Mouse (Mus musculus): ENCODE measurements around the gene Gtpbp4. TPM values are rescaled to one million over a fixed set of nuclear protein-coding genes. Genes with fewer than 3 reads are reported as not detected.
"Not testable (repeated sequence)": the region's sequence is repeated elsewhere in the genome, so short reads cannot be mapped to it uniquely, and the experiment has no call there.

Gene Gtpbp4
- polyA plus RNA-seq, 1 experiment from 2014 or later = 89.6 TPM

DNA sequence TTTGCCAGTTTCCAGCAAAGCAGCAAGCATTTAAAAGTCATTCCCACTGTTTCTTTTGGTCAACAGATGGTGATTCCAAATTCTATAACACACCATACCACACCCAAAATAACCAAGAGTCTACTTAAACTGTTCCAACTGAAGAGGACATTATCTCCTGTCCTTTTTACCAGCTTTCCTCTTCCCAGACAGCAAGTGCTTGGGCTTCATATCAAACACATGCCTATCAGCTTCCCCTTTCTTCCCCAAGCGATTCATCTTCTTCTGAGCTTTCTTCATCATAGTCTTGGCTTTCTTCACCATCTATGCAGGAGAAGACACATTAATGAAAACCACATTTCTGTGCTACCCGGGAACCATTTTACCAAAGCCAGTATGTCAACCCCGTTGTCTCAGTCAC, 22.9 kb downstream of the Gtpbp4 start:
- Histone ChIP-seq H3K4me3 (ENCODE audit: low read depth, low read length) (no peak overlapping the region), H3K27me3 (ENCODE audit: insufficient read depth, low read length) (no peaks in the 10 kb centered on the region), H3K27ac (ENCODE audit: low read depth) (no peak overlapping the region), H3K36me3 (ENCODE audit: insufficient read depth) (peaks cover 86% of the 10 kb centered on the region), H3K4me1 (ENCODE audit: insufficient read depth) (no peaks in the 10 kb centered on the region), H3K9ac (no peak overlapping the region), H3K9me3 (ENCODE audit: low read depth, low read length) (no peaks in the 10 kb centered on the region), H3K4me2 (no peak overlapping the region)
- WGBS = 98% methylated on average over 3 of the region's 3 CpGs
- DNase-seq (no peak), ATAC-seq (ENCODE audit: insufficient read depth) (no peak)
- TF ChIP-seq CTCF (IDR thresholded peaks at IDR 0.05; ENCODE audit: low read depth) = no peak

- DNase-seq = no peak
- H3K9ac ChIP-seq = no peak overlapping the region
- H3K27ac ChIP-seq (ENCODE audit: low read depth) = no peak overlapping the region
- H3K27me3 ChIP-seq (ENCODE audit: insufficient read depth, low read length) = no peaks in the 10 kb centered on the region
- H3K4me2 ChIP-seq = no peak overlapping the region
- no peak for ATAC-seq (ENCODE audit: insufficient read depth)
- TF ChIP-seq CTCF (IDR thresholded peaks at IDR 0.05; ENCODE audit: low read depth) = no peak
- H3K9me3 ChIP-seq (ENCODE audit: low read depth, low read length) = no peaks in the 10 kb centered on the region
- no peaks in the 10 kb centered on the region for H3K4me1 ChIP-seq (ENCODE audit: insufficient read depth)
- no peak overlapping the region for H3K4me3 ChIP-seq (ENCODE audit: low read depth, low read length)
- H3K36me3 ChIP-seq (ENCODE audit: insufficient read depth) = peaks cover 80% of the 10 kb centered on the region
Observed at GRCm38 (mm10) chr13:8972369-8972768, 23.5 kb downstream of the Gtpbp4 start.

- no peak for DNase-seq
- no peak overlapping the region for H3K9ac ChIP-seq
Observed at GRCm38 (mm10) chr13:8967742-8968141, 28.1 kb downstream of the Gtpbp4 start.

GRCm38 (mm10) chr13:8965224-8965623, 30.7 kb downstream of the Gtpbp4 start:
- H3K4me2 ChIP-seq = no peak overlapping the region
- no peak overlapping the region for H3K4me3 ChIP-seq (ENCODE audit: low read depth, low read length)
- no peaks in the 10 kb centered on the region for H3K4me1 ChIP-seq (ENCODE audit: insufficient read depth)
- TF ChIP-seq CTCF (IDR thresholded peaks at IDR 0.05; ENCODE audit: low read depth) = no peak
- ATAC-seq (ENCODE audit: insufficient read depth) = no peak
- H3K36me3 ChIP-seq (ENCODE audit: insufficient read depth) = peaks cover 16% of the 10 kb centered on the region
- H3K9me3 ChIP-seq (ENCODE audit: low read depth, low read length) = no peaks in the 10 kb centered on the region
- no peak for DNase-seq
- no peaks in the 10 kb centered on the region for H3K27me3 ChIP-seq (ENCODE audit: insufficient read depth, low read length)
- H3K27ac ChIP-seq (ENCODE audit: low read depth) = no peak overlapping the region
- no peak overlapping the region for H3K9ac ChIP-seq
- 92% methylated on average over 5 of the region's 5 CpGs for WGBS

More at GRCm38 (mm10) chr13:8967742-8968141, 28.1 kb downstream of the Gtpbp4 start:
- Histone ChIP-seq H3K36me3 (ENCODE audit: insufficient read depth) (peaks cover 34% of the 10 kb centered on the region), H3K4me1 (ENCODE audit: insufficient read depth) (no peaks in the 10 kb centered on the region), H3K4me2 (no peak overlapping the region), H3K27ac (ENCODE audit: low read depth) (no peak overlapping the region), H3K9me3 (ENCODE audit: low read depth, low read length) (no peaks in the 10 kb centered on the region), H3K27me3 (ENCODE audit: insufficient read depth, low read length) (no peaks in the 10 kb centered on the region), H3K4me3 (ENCODE audit: low read depth, low read length) (no peak overlapping the region)
- ATAC-seq (ENCODE audit: insufficient read depth) = no peak
- TF ChIP-seq CTCF (IDR thresholded peaks at IDR 0.05; ENCODE audit: low read depth) = no peak
- WGBS = 89% methylated on average over 8 of the region's 8 CpGs

DNA sequence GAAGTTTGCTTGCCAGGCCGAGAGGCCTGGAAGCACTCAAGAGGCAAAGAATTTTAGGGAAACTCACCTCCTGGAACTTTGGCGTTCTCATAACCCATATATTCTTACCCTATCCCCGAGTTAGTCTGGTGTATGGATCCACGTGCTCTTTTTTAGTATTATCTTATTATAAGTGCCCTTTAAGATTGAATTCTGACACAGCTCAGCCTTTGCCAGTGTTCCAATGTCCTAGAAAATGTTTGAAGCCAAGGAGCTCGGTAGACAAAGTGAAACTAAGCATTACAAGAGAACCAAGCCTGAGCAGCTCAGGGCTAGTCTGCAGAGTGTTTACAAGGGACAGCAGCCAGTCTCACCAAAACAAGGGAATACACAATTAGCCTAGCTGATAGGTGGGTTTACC, 33.6 kb downstream of the Gtpbp4 start:
- H3K9ac ChIP-seq; H3K9me3 ChIP-seq (ENCODE audit: low read depth, low read length); H3K27me3 ChIP-seq (ENCODE audit: insufficient read depth, low read length); ATAC-seq (ENCODE audit: insufficient read depth); H3K4me1 ChIP-seq (ENCODE audit: insufficient read depth); DNase-seq; H3K36me3 ChIP-seq (ENCODE audit: insufficient read depth); H3K27ac ChIP-seq (ENCODE audit: low read depth); H3K4me3 ChIP-seq (ENCODE audit: low read depth, low read length); H3K4me2 ChIP-seq: not testable (repeated sequence)
- 32% methylated on average over 5 of the region's 5 CpGs for WGBS

GRCm38 (mm10) chr13:8961128-8961888, 34.6 kb downstream of the Gtpbp4 start:
- H3K9me3 ChIP-seq (ENCODE audit: low read depth, low read length); H3K36me3 ChIP-seq (ENCODE audit: insufficient read depth); H3K9ac ChIP-seq; H3K27me3 ChIP-seq (ENCODE audit: insufficient read depth, low read length); ATAC-seq (ENCODE audit: insufficient read depth); H3K4me1 ChIP-seq (ENCODE audit: insufficient read depth); DNase-seq; H3K4me3 ChIP-seq (ENCODE audit: low read depth, low read length); H3K4me2 ChIP-seq; H3K27ac ChIP-seq (ENCODE audit: low read depth): not testable (repeated sequence)
- 67% methylated on average over 3 of the region's 3 CpGs for WGBS

GRCm38 (mm10) chr13:8959554-8959953, 36.3 kb downstream of the Gtpbp4 start:
- not testable (repeated sequence) for H3K9ac ChIP-seq; H3K9me3 ChIP-seq (ENCODE audit: low read depth, low read length); H3K4me3 ChIP-seq (ENCODE audit: low read depth, low read length); H3K27me3 ChIP-seq (ENCODE audit: insufficient read depth, low read length); ATAC-seq (ENCODE audit: insufficient read depth); H3K27ac ChIP-seq (ENCODE audit: low read depth); H3K4me2 ChIP-seq; H3K36me3 ChIP-seq (ENCODE audit: insufficient read depth); H3K4me1 ChIP-seq (ENCODE audit: insufficient read depth); DNase-seq
- WGBS = 85% methylated on average over 5 of the region's 6 CpGs

- not testable (repeated sequence) for H3K9ac ChIP-seq; ATAC-seq (ENCODE audit: insufficient read depth); DNase-seq; H3K4me3 ChIP-seq (ENCODE audit: low read depth, low read length); H3K9me3 ChIP-seq (ENCODE audit: low read depth, low read length); H3K36me3 ChIP-seq (ENCODE audit: insufficient read depth); H3K27ac ChIP-seq (ENCODE audit: low read depth); H3K4me2 ChIP-seq; H3K4me1 ChIP-seq (ENCODE audit: insufficient read depth); H3K27me3 ChIP-seq (ENCODE audit: insufficient read depth, low read length)
- 40% methylated on average over 1 of the region's 5 CpGs for WGBS
Observed at GRCm38 (mm10) chr13:8959058-8959457, 36.8 kb downstream of the Gtpbp4 start.

- ATAC-seq (ENCODE audit: insufficient read depth) = not testable (repeated sequence)
Observed at GRCm38 (mm10) chr13:8956873-8957272, 39.0 kb downstream of the Gtpbp4 start.

DNA sequence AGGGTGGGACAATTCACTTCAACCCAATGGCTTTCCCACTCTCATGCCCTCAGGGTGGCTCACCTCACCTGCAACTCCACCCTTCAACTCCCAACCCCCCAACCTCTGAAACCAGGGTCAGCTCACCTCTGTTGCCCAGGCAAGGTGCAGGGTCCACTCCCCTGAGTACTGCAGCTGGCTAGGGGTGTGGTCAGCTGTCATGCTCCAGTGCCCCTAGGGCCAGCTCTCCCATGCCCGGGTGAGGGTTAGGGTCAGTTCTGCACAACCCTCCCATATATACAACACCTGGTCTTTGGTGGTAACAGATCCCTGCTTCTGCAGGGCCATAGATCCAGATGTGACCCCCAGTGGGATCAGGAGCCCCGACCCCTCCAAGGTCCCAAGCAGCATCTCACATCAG, 40.8 kb downstream of the Gtpbp4 start:
- not testable (repeated sequence) for H3K4me3 ChIP-seq (ENCODE audit: low read depth, low read length); H3K4me1 ChIP-seq (ENCODE audit: insufficient read depth); H3K9me3 ChIP-seq (ENCODE audit: low read depth, low read length); H3K36me3 ChIP-seq (ENCODE audit: insufficient read depth); ATAC-seq (ENCODE audit: insufficient read depth); DNase-seq; H3K4me2 ChIP-seq; H3K27ac ChIP-seq (ENCODE audit: low read depth); H3K27me3 ChIP-seq (ENCODE audit: insufficient read depth, low read length); H3K9ac ChIP-seq
- WGBS = 67% methylated on average over 2 of the region's 2 CpGs

More at GRCm38 (mm10) chr13:8956873-8957272, 39.0 kb downstream of the Gtpbp4 start:
- WGBS = no CpG with 5 or more reads among the region's 5 CpGs
- not testable (repeated sequence) for DNase-seq; H3K27me3 ChIP-seq (ENCODE audit: insufficient read depth, low read length); H3K4me2 ChIP-seq; H3K9me3 ChIP-seq (ENCODE audit: low read depth, low read length); H3K36me3 ChIP-seq (ENCODE audit: insufficient read depth); H3K4me1 ChIP-seq (ENCODE audit: insufficient read depth); H3K4me3 ChIP-seq (ENCODE audit: low read depth, low read length); H3K9ac ChIP-seq; H3K27ac ChIP-seq (ENCODE audit: low read depth)

Data from lung, embryonic 14.5 days (tissue).